Mouse (Mus musculus) bone marrow, adult 2 months (tissue): ENCODE results near the gene Tm4sf19.

Source experiments
- CTCF ChIP-seq: fragments of 200-500 bp; IDR thresholded peaks from 2 replicates; pipeline ENCODE4 v1.5.1; 2011; ENCODE audit warnings: low read length, control low read depth; ENCODE audit not compliant: control insufficient read depth, insufficient read depth
- POLR2A ChIP-seq: fragments of 200-500 bp; IDR thresholded peaks from 2 replicates; pipeline ENCODE4 v1.6.1; 2011; ENCODE audit warnings: low read depth, mild to moderate bottlenecking, control low read depth, low read length, borderline replicate concordance; ENCODE audit not compliant: control insufficient read depth

GRCm38 (mm10) chr16:32363530-32363929 lies 36.8 kb upstream of the Tm4sf19 start:
- TF ChIP-seq CTCF: no peak
- no peak for TF ChIP-seq POLR2A
